Mouse (Mus musculus) forebrain, embryonic 11.5 days (tissue): Measurements from ENCODE around the gene Sema4b. TPM values are rescaled to one million over a fixed set of nuclear protein-coding genes. Genes with fewer than 3 reads are reported as not detected.

Source experiments
- ATAC-seq: fragments of 200-750 bp; cut with Nextera tagmentation; replicated peaks from 2 replicates; pipeline ENCODE4 v1.8.0; 2017; ENCODE audit warnings: moderate TSS enrichment; ENCODE audit not compliant: low FRiP score
- DNase-seq: peaks from one replicate; pipeline ENCODE4 v3.0.0-alpha.2; 2017; ENCODE audit warnings: low spot score
- H3K27ac ChIP-seq: fragments of 300-500 bp; sonication (generic); 2 replicates; pipeline ENCODE4 v1.5.1; 2014; ENCODE audit warnings: low read depth, low read length
- H3K27me3 ChIP-seq: fragments of 300-500 bp; sonication (generic); 2 replicates; pipeline ENCODE4 v1.6.1; 2014; ENCODE audit warnings: mild to moderate bottlenecking, low read length, mixed read lengths; ENCODE audit not compliant: control insufficient read depth, insufficient read depth
- H3K36me3 ChIP-seq: fragments of 300-500 bp; sonication (generic); 2 replicates; pipeline ENCODE4 v1.6.1; 2014; ENCODE audit warnings: mild to moderate bottlenecking, low read length, moderate library complexity, mixed read lengths; ENCODE audit not compliant: control insufficient read depth, insufficient read depth
- H3K4me1 ChIP-seq: fragments of 300-500 bp; sonication (generic); replicated peaks from 2 replicates; pipeline ENCODE4 v1.6.1; 2014; ENCODE audit warnings: low read length, mixed read lengths; ENCODE audit not compliant: control insufficient read depth, insufficient read depth
- H3K4me2 ChIP-seq: fragments of 300-500 bp; sonication (generic); 2 replicates; pipeline ENCODE4 v1.6.1; 2014; ENCODE audit warnings: low read depth, mild to moderate bottlenecking, low read length, moderate library complexity, mixed read lengths; ENCODE audit not compliant: severe bottlenecking
- H3K4me3 ChIP-seq: fragments of 300-500 bp; sonication (generic); 2 replicates; pipeline ENCODE4 v1.5.1; 2014; ENCODE audit warnings: low read depth, low read length
- H3K9ac ChIP-seq: fragments of 300-500 bp; sonication (generic); 2 replicates; pipeline ENCODE4 v1.6.1; 2014; ENCODE audit warnings: low read length
- H3K9me3 ChIP-seq: fragments of 300-500 bp; sonication (generic); 2 replicates; pipeline ENCODE4 v1.6.1; 2016; ENCODE audit warnings: low read length, mixed read lengths; ENCODE audit not compliant: control insufficient read depth
- WGBS: fragments of 180-500 bp; shearing (Covaris S2); extraction: QIAGEN DNeasy Blood & Tissue Kit; methylation state at CpG from one replicate; pipeline ENCODE4 v1.1.7; 2014; 5-methylcytosine and 5-hydroxymethylcytosine counted together
- polyA plus RNA-seq: library from polyadenylated mRNA; unstranded; fragments of >200 nt; fragmentation: Nextera tagmentation; extraction: Ambion mirVana; gene quantifications from 2 replicates; pipeline ENCODE4 v1.2.1, GENCODE M21; 2014

Sema4b gene
- polyA plus RNA-seq, 1 experiment from 2014 or later = 17.3 TPM

- no peak for ATAC-seq
- H3K36me3 ChIP-seq = peaks cover 5% of the 10 kb centered on the region; the same call in 1 of the 2 replicates
- H3K4me1 ChIP-seq = peaks cover 8% of the 10 kb centered on the region; the same call in 1 of the 2 replicates
- 96% methylated on average over 12 of the region's 12 CpGs for WGBS
- no peak overlapping the region for H3K4me3 ChIP-seq
- no peaks in the 10 kb centered on the region for H3K27me3 ChIP-seq
- H3K27ac ChIP-seq = no peak overlapping the region
- no peak overlapping the region for H3K9ac ChIP-seq
- H3K4me2 ChIP-seq = no peak overlapping the region
- DNase-seq = no peak
- H3K9me3 ChIP-seq = no peaks in the 10 kb centered on the region
These were observed 78.0 kb downstream of the Sema4b start for GRCm38 (mm10) chr7:80264606-80265005.

- H3K27me3 ChIP-seq = no peaks in the 10 kb centered on the region
- H3K27ac ChIP-seq = no peak overlapping the region
- H3K4me2 ChIP-seq = no peak overlapping the region
- whole genome bisulfite sequencing = 79% methylated on average over 1 of the region's 1 CpGs
- H3K9ac ChIP-seq = no peak overlapping the region
- H3K9me3 ChIP-seq = no peaks in the 10 kb centered on the region
- peaks cover 5% of the 10 kb centered on the region; the same call in 1 of the 2 replicates for H3K36me3 ChIP-seq
- ATAC-seq = no peak
- peaks cover 5% of the 10 kb centered on the region; the same call in 1 of the 2 replicates for H3K4me1 ChIP-seq
- no peak for DNase-seq
- no peak overlapping the region for H3K4me3 ChIP-seq
These were observed 81.1 kb downstream of the Sema4b start for GRCm38 (mm10) chr7:80267764-80268163.

- Histone ChIP-seq H3K9ac (peak within 1 kb of the TSS; percentile 75), H3K36me3 (peaks cover 5% of the 10 kb centered on the region; the same call in 1 of the 2 replicates), H3K27ac (peak within 1 kb of the TSS; percentile 41; the same call in 1 of the 2 replicates), H3K4me1 (peaks cover 5% of the 10 kb centered on the region; the same call in 1 of the 2 replicates), H3K9me3 (peaks cover 1% of the 10 kb centered on the region; the same call in 1 of the 2 replicates), H3K27me3 (no peaks in the 10 kb centered on the region), H3K4me2 (peak within 1 kb of the TSS; percentile 95), H3K4me3 (peak within 1 kb of the TSS; percentile 83)
- WGBS = 5% methylated on average over 21 of the region's 21 CpGs
- peak; percentile 92 for ATAC-seq
- DNase-seq = peak; percentile 95
These were observed 82.5 kb downstream of the Sema4b start, which contains the start of gene Vps33b for GRCm38 (mm10) chr7:80268897-80269750. TSS of gene Vps33b (plus strand) at chr7:80269649.

GRCm38 (mm10) chr7:80269751-80270255 is 83.2 kb downstream of the Sema4b start:
- peaks cover 8% of the 10 kb centered on the region; the same call in 1 of the 2 replicates for H3K9me3 ChIP-seq
- ATAC-seq (no peak; the same call in 1 of the 2 replicates), DNase-seq (no peak)
- H3K4me1 ChIP-seq = peaks cover 5% of the 10 kb centered on the region; the same call in 1 of the 2 replicates
- peaks cover 12% of the 10 kb centered on the region for H3K36me3 ChIP-seq
- H3K4me2 ChIP-seq = peak overlapping the region; percentile 95
- peak overlapping the region; percentile 75 for H3K9ac ChIP-seq
- H3K27ac ChIP-seq = no peak overlapping the region
- WGBS = 1% methylated on average over 23 of the region's 23 CpGs
- peak overlapping the region; percentile 83 for H3K4me3 ChIP-seq
- H3K27me3 ChIP-seq = no peaks in the 10 kb centered on the region

DNA sequence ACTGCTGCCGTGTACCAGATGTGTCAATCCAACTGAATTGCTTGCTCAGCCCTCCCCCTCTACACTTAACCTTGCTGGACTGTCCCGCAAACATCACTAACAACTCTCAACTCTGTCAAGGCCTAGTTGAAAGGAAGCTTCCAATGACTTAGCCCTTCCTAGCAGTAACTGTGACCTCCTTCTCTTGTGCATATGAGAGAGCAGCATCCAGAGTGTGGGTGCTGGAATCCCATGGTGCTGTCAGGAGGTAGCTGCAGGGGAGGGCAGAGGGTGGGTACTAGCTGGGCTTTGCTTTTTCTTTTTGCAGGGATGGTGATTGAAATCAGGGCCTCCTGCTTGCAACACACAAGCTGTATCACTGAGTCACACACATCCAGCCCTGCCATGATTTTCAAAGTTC is 86.8 kb downstream of the Sema4b start:
- peaks cover 5% of the 10 kb centered on the region; the same call in 1 of the 2 replicates for H3K4me1 ChIP-seq
- H3K27me3 ChIP-seq = no peaks in the 10 kb centered on the region
- 93% methylated on average over 2 of the region's 2 CpGs for WGBS
- no peak overlapping the region for H3K4me3 ChIP-seq
- no peak overlapping the region for H3K4me2 ChIP-seq
- H3K27ac ChIP-seq = no peak overlapping the region
- ATAC-seq (no peak), DNase-seq (no peak)
- no peak overlapping the region for H3K9ac ChIP-seq
- H3K9me3 ChIP-seq = peaks cover 13% of the 10 kb centered on the region; the same call in 1 of the 2 replicates
- peaks cover 17% of the 10 kb centered on the region for H3K36me3 ChIP-seq

Other genes with a start within 250 kb of the Sema4b start
- 27.9 and 33.0 TPM in 2 replicates for gene Zfp710, start 162.0 kb upstream of the Sema4b start, polyA plus RNA-seq
- gene Idh2, start 71.4 kb upstream of the Sema4b start, polyA plus RNA-seq = 403 and 425 TPM in 2 replicates
- gene Cib1, start 46.0 kb downstream of the Sema4b start, polyA plus RNA-seq = 51.4 and 58.1 TPM in 2 replicates
- 5.3 and 5.7 TPM in 2 replicates for gene Gdpgp1, start 46.0 kb downstream of the Sema4b start, polyA plus RNA-seq
- 1.2 and 1.5 TPM in 2 replicates for gene Ttll13, start 59.5 kb downstream of the Sema4b start, polyA plus RNA-seq
- 50.4 and 53.8 TPM in 2 replicates for gene Ngrn, start 74.4 kb downstream of the Sema4b start, polyA plus RNA-seq
- gene Vps33b, start 82.8 kb downstream of the Sema4b start, polyA plus RNA-seq = 20.6 and 21.3 TPM in 2 replicates
- gene Prc1, start 107.6 kb downstream of the Sema4b start, polyA plus RNA-seq = 263 and 281 TPM in 2 replicates
- gene Rccd1, start 137.6 kb downstream of the Sema4b start, polyA plus RNA-seq = 16.9 and 20.2 TPM in 2 replicates
- 31.1 and 36.1 TPM in 2 replicates for gene Unc45a, start 154.2 kb downstream of the Sema4b start, polyA plus RNA-seq
- 23.8 and 31.0 TPM in 2 replicates for gene Hddc3, start 156.3 kb downstream of the Sema4b start, polyA plus RNA-seq
- 16.1 and 18.8 TPM in 2 replicates for gene Man2a2, start 184.5 kb downstream of the Sema4b start, polyA plus RNA-seq
- 7.7 and 8.3 TPM in 2 replicates for gene Fes, start 201.1 kb downstream of the Sema4b start, polyA plus RNA-seq
- 6.0 and 6.2 TPM in 2 replicates for gene Furin, start 218.6 kb downstream of the Sema4b start, polyA plus RNA-seq